Mouse (Mus musculus) stomach, embryonic 14.5 days (tissue): ENCODE results near the gene Spn. TPM values are rescaled to one million over a fixed set of nuclear protein-coding genes. Genes with fewer than 3 reads are reported as not detected.

Source experiments
- ATAC-seq: fragments of 200-750 bp; cut with Nextera tagmentation; 2 replicates; pipeline ENCODE4 v1.8.0; 2017; ENCODE audit warnings: low read depth, moderate TSS enrichment; ENCODE audit not compliant: insufficient number of reproducible peaks, insufficient read depth, low FRiP score
- H3K27ac ChIP-seq: fragments of 300-500 bp; sonication (generic); 2 replicates; pipeline ENCODE4 v1.5.1; 2014; ENCODE audit warnings: mild to moderate bottlenecking, low read length, moderate library complexity, mixed read lengths
- H3K27me3 ChIP-seq: fragments of 300-500 bp; sonication (generic); 2 replicates; pipeline ENCODE4 v1.6.1; 2014; ENCODE audit warnings: low read length, control low read depth, mixed read lengths; ENCODE audit not compliant: control insufficient read depth, insufficient read depth
- H3K36me3 ChIP-seq: fragments of 300-500 bp; sonication (generic); 2 replicates; pipeline ENCODE4 v1.6.1; 2014; ENCODE audit warnings: mild to moderate bottlenecking, control low read depth, low read length, moderate library complexity, mixed read lengths; ENCODE audit not compliant: control insufficient read depth, insufficient read depth
- H3K4me1 ChIP-seq: fragments of 300-500 bp; sonication (generic); 2 replicates; pipeline ENCODE4 v1.6.1; 2014; ENCODE audit warnings: low read length, control low read depth, mixed read lengths; ENCODE audit not compliant: control insufficient read depth, insufficient read depth
- H3K4me2 ChIP-seq: fragments of 300-500 bp; sonication (generic); replicated peaks from 2 replicates; pipeline ENCODE4 v1.6.1; 2014; ENCODE audit warnings: low read depth, low read length, control low read depth
- H3K4me3 ChIP-seq: fragments of 300-500 bp; sonication (generic); 2 replicates; pipeline ENCODE4 v1.5.1; 2014; ENCODE audit warnings: low read depth, low read length, control low read depth
- H3K9ac ChIP-seq: fragments of 300-500 bp; sonication (generic); replicated peaks from 2 replicates; pipeline ENCODE4 v1.6.1; 2014; ENCODE audit warnings: low read depth, mild to moderate bottlenecking, control low read depth, low read length, moderate library complexity, mixed read lengths
- H3K9me3 ChIP-seq: fragments of 300-500 bp; sonication (generic); 2 replicates; pipeline ENCODE4 v1.6.1; 2016; ENCODE audit warnings: low read depth, low read length, control low read depth; ENCODE audit not compliant: control insufficient read depth
- WGBS: fragments of 180-500 bp; shearing (Covaris S2); extraction: QIAGEN DNeasy Blood & Tissue Kit; methylation state at CpG from one replicate; pipeline ENCODE4 v1.1.7; 2014; 5-methylcytosine and 5-hydroxymethylcytosine counted together
- polyA plus RNA-seq: library from polyadenylated mRNA; unstranded; fragments of >200 nt; fragmentation: Nextera tagmentation; extraction: Ambion mirVana; gene quantifications from 2 replicates; pipeline ENCODE4 v1.2.1, GENCODE M21; 2014

The Spn gene
- polyA plus RNA-seq, 1 experiment from 2014 or later: 0.33 TPM

GRCm38 (mm10) chr7:127083689-127084088, 53.9 kb downstream of the Spn start:
- no peak overlapping the region for H3K4me3 ChIP-seq
- H3K4me1 ChIP-seq: no peaks in the 10 kb centered on the region
- H3K4me2 ChIP-seq: no peak overlapping the region
- 71% methylated on average over 4 of the region's 4 CpGs for WGBS
- no peaks in the 10 kb centered on the region for H3K36me3 ChIP-seq
- no peak for ATAC-seq
- H3K9ac ChIP-seq: no peak overlapping the region
- no peaks in the 10 kb centered on the region for H3K27me3 ChIP-seq
- H3K9me3 ChIP-seq: no peaks in the 10 kb centered on the region
- no peak overlapping the region for H3K27ac ChIP-seq

GRCm38 (mm10) chr7:127082995-127083394, 54.6 kb downstream of the Spn start:
- no peak overlapping the region for H3K27ac ChIP-seq
- ATAC-seq: no peak
- no peaks in the 10 kb centered on the region for H3K4me1 ChIP-seq
- H3K4me2 ChIP-seq: no peak overlapping the region
- no peaks in the 10 kb centered on the region for H3K27me3 ChIP-seq
- no peaks in the 10 kb centered on the region for H3K9me3 ChIP-seq
- H3K36me3 ChIP-seq: no peaks in the 10 kb centered on the region
- 54% methylated on average over 2 of the region's 2 CpGs for WGBS
- H3K9ac ChIP-seq: no peak overlapping the region
- no peak overlapping the region for H3K4me3 ChIP-seq

GRCm38 (mm10) chr7:127082271-127082670, 55.4 kb downstream of the Spn start:
- no peak overlapping the region for H3K4me3 ChIP-seq
- no peak overlapping the region for H3K9ac ChIP-seq
- 79% methylated on average over 8 of the region's 8 CpGs for whole genome bisulfite sequencing
- H3K4me2 ChIP-seq: no peak overlapping the region
- H3K27ac ChIP-seq: no peak overlapping the region
- no peak for ATAC-seq
- H3K4me1 ChIP-seq: no peaks in the 10 kb centered on the region
- H3K9me3 ChIP-seq: no peaks in the 10 kb centered on the region
- no peaks in the 10 kb centered on the region for H3K27me3 ChIP-seq
- no peaks in the 10 kb centered on the region for H3K36me3 ChIP-seq

Other genes starting within 250 kb of the Spn start
- 29.5 and 33.4 TPM in 2 replicates for gene Tmem219, start 214.9 kb downstream of the Spn start, polyA plus RNA-seq
- 14.7 and 16.1 TPM in 2 replicates for gene Kctd13, start 208.9 kb downstream of the Spn start, polyA plus RNA-seq
- 0.35 and 0.36 TPM in 2 replicates for gene Asphd1, start 188.2 kb downstream of the Spn start, polyA plus RNA-seq
- 2.9 and 3.6 TPM in 2 replicates for gene Sez6l2, start 187.3 kb downstream of the Spn start, polyA plus RNA-seq
- gene Cdipt, start 161.9 kb downstream of the Spn start, polyA plus RNA-seq: 96.8 and 106 TPM in 2 replicates
- 1.6 and 2.8 TPM in 2 replicates for gene Cdiptos, start 161.7 kb downstream of the Spn start, polyA plus RNA-seq
- gene Mvp, start 123.2 kb downstream of the Spn start, polyA plus RNA-seq: 11.4 and 12.4 TPM in 2 replicates
- not detected in 2 replicates for gene Pagr1b, start 121.3 kb downstream of the Spn start, polyA plus RNA-seq
- 13.9 and 55.8 TPM in 2 replicates for gene Pagr1a, start 120.5 kb downstream of the Spn start, polyA plus RNA-seq
- 32.8 and 68.9 TPM in 2 replicates for gene Gm42742, start 116.7 kb downstream of the Spn start, polyA plus RNA-seq
- 15.5 and 16.0 TPM in 2 replicates for gene Prrt2, start 116.6 kb downstream of the Spn start, polyA plus RNA-seq
- 50.3 and 54.5 TPM in 2 replicates for gene Maz, start 110.8 kb downstream of the Spn start, polyA plus RNA-seq
- 116 and 117 TPM in 2 replicates for gene Kif22, start 95.4 kb downstream of the Spn start, polyA plus RNA-seq
- gene Zg16, start 50.5 kb downstream of the Spn start, polyA plus RNA-seq: not detected in 2 replicates
- gene AI467606, start 46.5 kb downstream of the Spn start, polyA plus RNA-seq: 5.3 and 7.2 TPM in 2 replicates
- gene Qprt, start 15.6 kb downstream of the Spn start, polyA plus RNA-seq: 1.4 and 2.2 TPM in 2 replicates
- gene Cd2bp2, start 58.2 kb upstream of the Spn start, polyA plus RNA-seq: 44.6 and 49.5 TPM in 2 replicates
- 15.1 and 18.7 TPM in 2 replicates for gene Tbc1d10b, start 70.6 kb upstream of the Spn start, polyA plus RNA-seq
- gene Mylpf, start 71.1 kb upstream of the Spn start, polyA plus RNA-seq: 9.7 TPM in 2 replicates
- 22.9 and 24.4 TPM in 2 replicates for gene Zfp553, start 95.2 kb upstream of the Spn start, polyA plus RNA-seq
- gene Sept1, start 95.3 kb upstream of the Spn start, polyA plus RNA-seq: 14.9 and 16.5 TPM in 2 replicates
- gene Zfp771, start 106.5 kb upstream of the Spn start, polyA plus RNA-seq: 54.9 and 55.2 TPM in 2 replicates
- gene Dctpp1, start 122.9 kb upstream of the Spn start, polyA plus RNA-seq: 175 and 202 TPM in 2 replicates
- gene Sephs2, start 136.2 kb upstream of the Spn start, polyA plus RNA-seq: 97.3 and 114 TPM in 2 replicates
- 0.91 and 1.0 TPM in 2 replicates for gene Itgal, start 158.4 kb upstream of the Spn start, polyA plus RNA-seq
- 4.6 and 4.7 TPM in 2 replicates for gene Zfp768, start 207.8 kb upstream of the Spn start, polyA plus RNA-seq
- 8.1 and 9.4 TPM in 2 replicates for gene Zfp747, start 238.2 kb upstream of the Spn start, polyA plus RNA-seq
- 6.7 and 7.1 TPM in 2 replicates for gene 9130019O22Rik, start 249.3 kb upstream of the Spn start, polyA plus RNA-seq